Mouse (Mus musculus) 416B (cell line): ENCODE measurements around the gene 2410004P03Rik.
A peak's percentile ranks its signal among the peaks of the same experiment; 100 is the strongest.
"Not testable (repeated sequence)": the region's sequence is repeated elsewhere in the genome, so short reads cannot be mapped to it uniquely, and the experiment has no call there.

ENCODE experiments used
- DNase-seq: peaks from one replicate; pipeline ENCODE4 v3.0.0; 2011; ENCODE audit warnings: low read depth

2410004P03Rik gene

GRCm38 (mm10) chr12:17021125-17021524, 9.6 kb upstream of the 2410004P03Rik start:
- not testable (repeated sequence) for DNase-seq

- DNase-seq = peak; percentile 56
These were observed 6.9 kb upstream of the 2410004P03Rik start for GRCm38 (mm10) chr12:17018468-17018867.

- DNase-seq = no peak
These were observed 4.2 kb upstream of the 2410004P03Rik start for GRCm38 (mm10) chr12:17015711-17016110.

- DNase-seq = no peak
These were observed 756 bp upstream of the 2410004P03Rik start for GRCm38 (mm10) chr12:17012067-17012899.

- DNase-seq = no peak
These were observed 2.1 kb downstream of the 2410004P03Rik start for GRCm38 (mm10) chr12:17009466-17009865.

- DNase-seq = peak; percentile 34
These were observed 10.3 kb downstream of the 2410004P03Rik start for GRCm38 (mm10) chr12:17001211-17001610.

GRCm38 (mm10) chr12:17000628-17001027, 10.9 kb downstream of the 2410004P03Rik start:
- peak; percentile 93 for DNase-seq

- DNase-seq = peak; percentile 93
These were observed 11.6 kb downstream of the 2410004P03Rik start, which contains the start of gene Pqlc3 for GRCm38 (mm10) chr12:16999739-17000497. TSS of gene Pqlc3 (minus strand) at chr12:17000408.

GRCm38 (mm10) chr12:16999146-16999545, 12.4 kb downstream of the 2410004P03Rik start:
- DNase-seq = no peak

GRCm38 (mm10) chr12:16996886-16997462, 14.6 kb downstream of the 2410004P03Rik start:
- peak; percentile 11 for DNase-seq

GRCm38 (mm10) chr12:16996281-16996680, 15.2 kb downstream of the 2410004P03Rik start:
- DNase-seq = no peak

- DNase-seq = no peak
These were observed 17.2 kb downstream of the 2410004P03Rik start for GRCm38 (mm10) chr12:16994291-16994690.

GRCm38 (mm10) chr12:16992355-16992754, 19.2 kb downstream of the 2410004P03Rik start:
- no peak for DNase-seq

GRCm38 (mm10) chr12:16991376-16991775, 20.2 kb downstream of the 2410004P03Rik start:
- no peak for DNase-seq

GRCm38 (mm10) chr12:16985778-16986177, 25.7 kb downstream of the 2410004P03Rik start:
- DNase-seq = no peak

GRCm38 (mm10) chr12:16977120-16977519, 34.4 kb downstream of the 2410004P03Rik start:
- DNase-seq = no peak

- no peak for DNase-seq
These were observed 44.7 kb downstream of the 2410004P03Rik start for GRCm38 (mm10) chr12:16966811-16967210.

GRCm38 (mm10) chr12:16963354-16963753, 48.2 kb downstream of the 2410004P03Rik start:
- no peak for DNase-seq

- peak; percentile 64 for DNase-seq
These were observed 52.7 kb downstream of the 2410004P03Rik start for GRCm38 (mm10) chr12:16958851-16959250.
